Mouse (Mus musculus) thymus, adult 2 months (tissue): ENCODE data around the gene Myo3b. TPM values are rescaled to one million over a fixed set of nuclear protein-coding genes. Genes with fewer than 3 reads are reported as not detected.
"Not testable (repeated sequence)": the region's sequence is repeated elsewhere in the genome, so short reads cannot be mapped to it uniquely, and the experiment has no call there.

Experiments used
- DNase-seq: peaks from one replicate; pipeline ENCODE4 v3.0.0; 2021
- H3K27ac ChIP-seq: fragments of 200-500 bp; 2 replicates; pipeline ENCODE4 v1.5.1; 2012; ENCODE audit warnings: low read length, control low read depth; ENCODE audit not compliant: control insufficient read depth, insufficient read depth
- H3K27me3 ChIP-seq: fragments of 200-500 bp; 2 replicates; pipeline ENCODE4 v1.6.1; 2012; ENCODE audit warnings: mild to moderate bottlenecking, low read length, moderate library complexity, mixed read lengths; ENCODE audit not compliant: control insufficient read depth, insufficient read depth
- H3K36me3 ChIP-seq: fragments of 200-500 bp; 2 replicates; pipeline ENCODE4 v1.6.1; 2012; ENCODE audit warnings: mild to moderate bottlenecking, low read length, moderate library complexity; ENCODE audit not compliant: control insufficient read depth, insufficient read depth
- H3K4me1 ChIP-seq: fragments of 200-500 bp; replicated peaks from 2 replicates; pipeline ENCODE4 v1.6.1; 2012; ENCODE audit warnings: low read length; ENCODE audit not compliant: control insufficient read depth, insufficient read depth
- H3K4me3 ChIP-seq: fragments of 200-500 bp; 2 replicates; pipeline ENCODE4 v1.5.1; 2012; ENCODE audit warnings: mild to moderate bottlenecking, low read length, control low read depth, moderate library complexity; ENCODE audit not compliant: control insufficient read depth, insufficient read depth
- CTCF ChIP-seq: fragments of 200-500 bp; IDR thresholded peaks from 2 replicates; pipeline ENCODE4 v1.5.1; 2012; ENCODE audit warnings: mild to moderate bottlenecking, control low read depth, low read length, moderate library complexity, borderline replicate concordance; ENCODE audit not compliant: control insufficient read depth, poor library complexity, insufficient read depth; ENCODE audit errors: extremely low read depth
- POLR2A ChIP-seq: fragments of 200-500 bp; IDR thresholded peaks from 2 replicates; pipeline ENCODE4 v1.6.1; 2012; ENCODE audit warnings: mild to moderate bottlenecking, low read length, control low read depth, moderate library complexity; ENCODE audit not compliant: control insufficient read depth, poor library complexity, insufficient read depth; ENCODE audit errors: extremely low read depth
- WGBS: fragments of 180-500 bp; shearing (Covaris S2); methylation state at CpG from one replicate; pipeline ENCODE4 v1.1.7; 2018; 5-methylcytosine and 5-hydroxymethylcytosine counted together
- polyA plus RNA-seq: library from polyadenylated mRNA; depleted of rRNA; stranded (reverse); fragments of >200 nt; gene quantifications from 2 replicates; pipeline ENCODE4 v1.2.3, GENCODE M21; 2012

The Myo3b gene
- polyA plus RNA-seq, 1 experiment, result 0.94 TPM

DNA sequence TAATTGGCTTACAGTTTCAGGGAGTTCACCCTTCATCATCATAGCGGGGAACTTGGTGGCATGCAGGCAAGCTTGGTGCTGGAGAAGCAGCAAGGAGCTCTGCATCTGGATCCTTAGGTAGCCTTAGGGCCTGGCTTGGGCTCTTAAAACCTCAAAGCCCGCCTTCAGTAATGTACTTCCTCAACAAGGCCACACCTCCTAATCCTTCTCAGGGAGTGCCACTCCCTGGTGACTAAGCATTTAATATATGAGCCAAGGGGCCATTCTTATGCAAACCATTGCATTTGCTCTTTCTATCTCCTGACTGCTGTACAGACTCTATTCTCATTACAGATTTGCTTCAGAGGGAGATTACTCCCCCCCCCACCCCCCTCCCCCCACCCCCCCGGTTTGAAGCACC lies 170.9 kb downstream of the Myo3b start:
- no peaks in the 10 kb centered on the region for H3K27me3 ChIP-seq
- DNase-seq, result no peak
- 98% methylated on average over 3 of the region's 3 CpGs for WGBS

DNA sequence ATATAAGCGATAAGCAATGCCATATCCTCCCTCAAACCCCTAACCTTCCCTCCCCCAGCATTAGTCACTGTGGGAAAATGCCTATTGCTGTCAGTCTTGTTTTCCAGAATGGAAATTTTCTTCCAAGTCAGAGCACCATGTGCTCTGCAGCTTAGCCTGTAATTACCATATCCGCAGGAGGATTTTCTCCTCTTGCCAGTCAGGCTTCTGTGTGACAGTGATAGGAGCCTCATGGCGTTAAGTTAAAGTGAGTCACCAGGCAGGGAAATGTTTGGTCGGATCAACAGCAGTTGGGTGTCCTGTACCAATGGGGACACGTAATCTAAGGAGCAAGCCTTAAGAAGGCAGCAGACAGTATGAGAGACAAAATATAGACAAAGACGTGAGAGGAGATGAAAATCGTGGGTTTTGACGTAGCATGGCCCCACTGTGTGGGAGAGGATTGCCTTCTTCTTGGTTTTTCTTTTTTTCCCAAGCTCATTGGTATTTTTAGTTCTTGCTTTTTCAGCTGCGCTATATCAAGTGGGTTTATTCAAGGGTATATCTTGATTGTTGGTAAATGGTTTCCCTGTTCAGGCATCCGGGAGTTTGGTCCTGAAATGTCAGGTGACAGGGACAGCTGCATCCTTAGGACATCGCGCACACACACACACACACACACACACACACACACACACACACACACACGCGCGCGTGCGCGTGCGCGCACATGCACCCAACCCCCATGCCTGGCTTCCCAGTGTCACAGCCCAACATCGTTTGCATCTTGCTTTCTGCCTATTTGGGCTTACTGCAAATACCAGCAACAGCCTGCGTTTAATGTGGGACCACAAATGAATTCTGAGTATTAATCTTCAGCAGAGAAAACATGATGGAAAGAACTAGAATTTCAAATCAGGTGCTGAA lies 171.8 kb downstream of the Myo3b start:
- H3K4me1 ChIP-seq, result no peaks in the 10 kb centered on the region
- no peak overlapping the region for H3K4me3 ChIP-seq
- H3K27ac ChIP-seq, result no peak overlapping the region
- no peak for DNase-seq
- TF ChIP-seq CTCF, result no peak
- no peak for TF ChIP-seq POLR2A
- 94% methylated on average over 22 of the region's 22 CpGs for WGBS
- no peaks in the 10 kb centered on the region for H3K27me3 ChIP-seq
- H3K36me3 ChIP-seq, result no peaks in the 10 kb centered on the region

More for the DNA sequence above, 170.9 kb downstream of the Myo3b start:
- TF ChIP-seq POLR2A, result no peak
- no peak for TF ChIP-seq CTCF
- Histone ChIP-seq H3K36me3 (no peaks in the 10 kb centered on the region), H3K4me1 (no peaks in the 10 kb centered on the region), H3K27ac (no peak overlapping the region), H3K4me3 (no peak overlapping the region)

DNA sequence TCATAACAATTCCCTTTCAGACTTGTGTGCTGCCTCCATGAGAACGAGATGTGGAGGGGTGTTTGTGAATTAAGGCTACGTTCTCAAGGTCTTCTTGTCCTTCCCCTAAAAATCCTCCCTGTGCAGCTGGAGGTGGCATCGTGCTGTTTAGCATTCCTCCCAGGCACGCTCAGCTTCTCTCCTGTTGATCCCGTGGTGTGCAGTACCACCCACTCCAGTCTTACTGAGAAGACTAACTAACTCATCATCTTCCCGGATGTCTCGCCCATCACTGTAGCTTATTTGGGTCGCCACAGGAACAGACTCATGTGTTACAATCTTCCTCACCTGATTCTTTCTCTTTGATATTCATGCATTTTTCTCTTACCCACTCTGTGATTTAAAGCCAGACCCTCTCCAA lies 175.5 kb downstream of the Myo3b start:
- no peak overlapping the region for H3K27ac ChIP-seq
- 89% methylated on average over 8 of the region's 8 CpGs for WGBS
- no peaks in the 10 kb centered on the region for H3K4me1 ChIP-seq
- DNase-seq, result no peak
- H3K4me3 ChIP-seq, result no peak overlapping the region
- H3K27me3 ChIP-seq, result no peaks in the 10 kb centered on the region
- TF ChIP-seq CTCF (no peak), POLR2A (no peak)
- no peaks in the 10 kb centered on the region for H3K36me3 ChIP-seq

DNA sequence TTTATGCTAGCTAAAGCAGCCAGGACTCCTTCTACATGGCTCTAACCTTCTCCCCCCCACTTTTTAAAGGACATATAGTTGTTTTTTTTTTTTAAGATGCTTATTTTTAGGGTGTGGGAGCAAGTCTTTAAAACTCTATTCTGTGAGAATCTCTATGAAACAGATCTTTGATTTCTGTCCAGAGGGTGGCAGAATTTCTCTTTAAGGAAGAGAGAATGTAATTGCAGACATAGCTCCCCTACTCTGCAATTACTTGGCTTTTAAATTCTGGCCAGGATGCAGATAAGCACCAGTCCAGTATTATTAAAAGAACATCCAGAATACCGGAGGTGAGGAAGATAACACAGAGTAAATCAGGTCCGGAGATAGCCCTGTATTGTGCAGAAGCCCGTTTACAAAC lies 178.9 kb downstream of the Myo3b start:
- Histone ChIP-seq H3K4me3 (no peak overlapping the region), H3K27me3 (no peaks in the 10 kb centered on the region), H3K36me3 (no peaks in the 10 kb centered on the region), H3K4me1 (no peaks in the 10 kb centered on the region), H3K27ac (no peak overlapping the region)
- no peak for TF ChIP-seq POLR2A
- TF ChIP-seq CTCF, result no peak
- 88% methylated on average over 3 of the region's 3 CpGs for WGBS
- no peak for DNase-seq

DNA sequence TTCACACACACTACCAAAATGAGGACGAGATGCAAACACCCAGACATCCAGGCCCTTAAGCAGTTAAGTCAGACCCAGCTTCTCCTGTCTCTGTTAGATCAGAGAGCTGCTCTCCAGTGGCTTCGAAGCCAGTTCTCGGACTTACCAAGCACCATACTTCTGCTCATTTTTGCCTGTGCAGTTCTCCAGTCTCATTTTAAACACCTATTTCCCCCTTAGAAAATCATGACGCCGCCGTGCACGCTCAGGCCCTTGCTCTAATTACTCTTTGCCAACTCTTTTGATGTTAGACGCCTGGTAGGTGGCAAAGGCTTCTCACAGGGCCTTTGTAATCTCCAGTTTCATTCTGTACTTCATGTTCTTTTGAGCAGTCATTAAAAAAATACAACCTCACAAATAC lies 179.5 kb downstream of the Myo3b start:
- WGBS, result 85% methylated on average over 8 of the region's 8 CpGs
- H3K4me1 ChIP-seq, result no peaks in the 10 kb centered on the region
- no peak for DNase-seq

DNA sequence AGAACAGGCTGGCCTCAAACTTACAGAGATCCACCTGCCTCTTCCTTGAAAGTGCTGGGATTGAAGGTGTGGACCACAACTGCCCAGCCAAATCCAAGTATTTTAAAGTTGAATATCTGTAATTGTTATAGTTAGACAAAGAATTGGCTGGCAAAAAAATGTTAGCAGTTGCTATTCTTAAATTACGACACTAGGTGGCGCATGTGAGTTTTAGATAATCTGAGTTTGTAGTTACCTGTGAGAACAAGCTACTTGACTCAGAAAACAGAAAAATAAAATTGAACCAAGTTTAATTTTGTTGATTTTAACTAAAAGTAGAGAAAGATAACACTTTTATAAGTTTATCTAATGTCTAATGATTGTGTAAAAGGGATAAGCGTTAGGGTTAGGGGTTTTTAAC lies 187.8 kb downstream of the Myo3b start:
- 14% methylated on average over 3 of the region's 3 CpGs for WGBS
- Histone ChIP-seq H3K27ac (no peak overlapping the region), H3K36me3 (no peaks in the 10 kb centered on the region), H3K27me3 (no peaks in the 10 kb centered on the region), H3K4me3 (no peak overlapping the region), H3K4me1 (no peaks in the 10 kb centered on the region)
- no peak for DNase-seq
- TF ChIP-seq POLR2A (no peak), CTCF (no peak)

More for the DNA sequence above, 179.5 kb downstream of the Myo3b start:
- no peaks in the 10 kb centered on the region for H3K27me3 ChIP-seq
- no peak overlapping the region for H3K27ac ChIP-seq
- H3K4me3 ChIP-seq, result no peak overlapping the region
- TF ChIP-seq POLR2A (no peak), CTCF (no peak)
- no peaks in the 10 kb centered on the region for H3K36me3 ChIP-seq

DNA sequence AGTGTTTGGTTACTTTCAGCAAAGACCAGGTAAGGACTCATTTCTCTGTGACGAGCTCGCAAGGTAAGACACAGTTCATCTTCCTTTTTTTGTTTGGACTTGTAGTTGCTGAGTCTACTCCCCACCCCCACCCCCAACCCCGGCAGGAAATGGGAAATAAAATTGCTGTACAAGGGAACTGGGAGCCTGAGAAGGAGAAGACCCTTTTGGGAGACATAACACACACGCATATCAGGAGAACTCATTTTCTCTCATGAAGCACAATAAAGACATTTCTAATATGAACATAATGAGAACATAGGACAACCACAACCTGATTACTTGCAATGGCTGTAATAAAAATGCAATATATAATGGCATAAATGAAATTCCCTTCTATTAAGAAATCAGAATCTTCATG lies 195.5 kb downstream of the Myo3b start:
- H3K27ac ChIP-seq, H3K4me1 ChIP-seq, DNase-seq, H3K4me3 ChIP-seq, H3K36me3 ChIP-seq, H3K27me3 ChIP-seq: not testable (repeated sequence)
- 71% methylated on average over 4 of the region's 4 CpGs for WGBS
